Mouse (Mus musculus) activated CD4-positive, CD25-positive, alpha-beta regulatory T cell, adult 4 months (primary cell): ENCODE results near the gene Snrk. TPM values are rescaled to one million over a fixed set of nuclear protein-coding genes. Genes with fewer than 3 reads are reported as not detected.
"Not testable (repeated sequence)": the region's sequence is repeated elsewhere in the genome, so short reads cannot be mapped to it uniquely, and the experiment has no call there.

Experiments used
- ATAC-seq: one replicate; pipeline ENCODE4 v1.8.0; 2017
- polyA plus RNA-seq, 2 experiments: library from polyadenylated mRNA; unstranded; fragments of 100-300 nt; shearing (Covaris generic); gene quantifications; one replicate each; pipeline ENCODE4 v1.2.1; 2017

Snrk gene
- polyA plus RNA-seq, 2 experiments from 2014 or later = 23.1 to 25.9 TPM

DNA sequence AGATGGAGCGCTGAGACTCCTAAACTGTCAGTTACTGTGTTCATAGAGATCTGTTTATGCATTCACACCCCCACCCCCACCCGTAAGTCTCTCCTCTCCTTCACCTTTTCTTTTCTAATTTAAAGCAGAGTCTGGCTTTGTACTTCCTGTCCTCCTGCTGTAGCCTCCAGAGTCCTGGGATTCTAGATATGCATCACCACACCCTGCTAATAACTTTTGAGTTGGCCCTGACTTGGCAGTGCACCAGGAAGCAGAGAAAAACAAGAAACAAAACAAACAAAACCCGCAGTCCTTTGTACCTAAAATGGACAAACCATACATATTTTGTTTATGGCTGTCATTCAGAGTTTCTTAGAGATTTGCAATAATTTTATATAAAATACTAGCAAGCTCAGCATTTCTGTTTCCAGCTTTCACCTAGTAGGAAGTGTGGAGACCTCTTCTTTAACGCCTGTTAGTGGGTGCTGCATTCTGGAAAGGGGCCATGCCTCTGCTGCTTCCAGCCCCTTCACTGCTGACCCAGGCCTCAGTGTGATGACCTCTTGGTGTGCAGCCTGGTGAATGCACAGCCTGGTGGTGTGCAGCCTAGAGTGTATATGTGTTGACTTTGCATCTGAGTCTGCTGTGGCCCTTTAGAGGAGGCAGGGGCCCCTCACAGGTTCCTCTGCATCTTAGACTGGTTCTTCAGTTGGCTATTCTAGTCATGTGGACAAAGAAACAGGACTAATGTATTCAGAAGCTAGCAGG is 29.2 kb downstream of the Snrk start:
- ATAC-seq = no peak

DNA sequence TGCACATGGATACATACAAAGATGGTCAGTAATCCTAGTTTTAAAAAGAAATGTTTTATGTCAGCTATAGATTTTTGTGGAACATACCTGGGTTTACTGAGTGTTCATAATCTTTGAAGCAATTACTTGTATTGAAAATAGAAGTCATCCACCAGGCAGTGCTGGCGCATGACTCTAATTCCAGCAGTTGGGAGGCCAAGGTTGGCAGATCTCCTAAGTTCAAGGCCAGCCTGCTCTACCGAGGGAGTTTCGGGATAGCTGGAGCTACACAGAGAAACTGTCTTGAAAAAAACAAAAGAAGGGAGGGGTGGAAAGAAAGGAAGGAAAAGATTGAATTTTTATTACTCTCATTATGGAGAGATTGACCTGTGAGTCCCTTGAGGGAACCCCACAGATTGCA is 31.3 kb downstream of the Snrk start:
- no peak for ATAC-seq

DNA sequence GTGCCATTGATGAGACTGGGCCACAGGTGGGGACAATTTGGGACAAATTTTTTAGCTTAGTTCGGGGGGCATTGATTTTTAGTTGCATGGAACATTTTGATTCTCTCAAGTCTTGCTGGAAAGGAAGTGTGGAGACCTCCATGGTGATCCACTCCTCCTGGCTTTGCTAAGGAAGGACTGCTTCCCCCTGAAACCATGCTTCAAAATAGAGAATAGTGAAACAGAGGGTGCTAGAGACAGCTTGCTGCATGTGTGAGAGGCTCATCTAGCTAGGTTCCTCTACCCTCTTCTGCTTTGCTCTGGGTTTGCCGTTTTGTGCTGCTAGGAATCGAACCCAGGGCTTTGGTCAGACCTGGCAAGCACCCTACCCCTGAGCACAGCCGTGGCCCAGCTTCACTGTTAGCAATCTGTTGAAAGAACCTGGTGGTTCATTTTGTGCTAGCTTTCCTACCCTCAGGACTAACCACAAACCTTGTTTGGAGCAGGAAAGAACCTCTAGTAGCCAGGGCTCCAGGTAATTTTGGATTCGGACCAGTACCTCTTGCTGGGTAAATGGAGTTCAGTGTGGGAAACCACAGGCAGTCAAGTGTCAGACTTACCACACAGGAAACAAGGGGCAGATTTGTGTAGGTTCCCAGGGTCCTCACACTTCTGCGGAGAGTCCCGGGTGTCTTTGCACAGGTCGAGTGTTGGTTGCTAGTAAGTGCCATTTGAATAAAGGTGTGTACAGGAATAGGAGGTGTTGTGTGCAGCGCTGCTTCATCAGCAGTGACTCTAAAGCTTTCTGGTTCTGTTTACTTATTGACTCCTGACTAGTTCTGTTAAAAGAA is 33.1 kb downstream of the Snrk start:
- peak; percentile 90 for ATAC-seq

DNA sequence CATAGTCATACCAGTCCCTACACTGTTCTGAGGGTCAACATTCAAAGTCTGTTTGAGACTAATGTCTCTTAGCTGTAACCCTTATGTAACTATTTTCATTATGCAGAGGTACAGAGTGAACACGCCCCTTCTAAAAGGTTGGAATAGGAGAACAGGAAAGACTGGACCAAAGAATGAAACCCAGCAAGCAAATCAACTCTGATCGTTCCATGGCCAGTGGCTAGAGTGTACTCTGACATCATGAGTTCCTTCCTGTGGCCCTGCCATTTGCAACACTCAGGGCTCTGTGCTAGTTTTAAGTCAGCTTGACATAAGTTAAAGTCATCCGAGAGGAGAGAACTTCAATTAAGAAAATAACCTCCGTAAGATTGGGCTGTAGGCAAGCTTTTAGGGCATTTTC is 35.0 kb downstream of the Snrk start:
- ATAC-seq = no peak

DNA sequence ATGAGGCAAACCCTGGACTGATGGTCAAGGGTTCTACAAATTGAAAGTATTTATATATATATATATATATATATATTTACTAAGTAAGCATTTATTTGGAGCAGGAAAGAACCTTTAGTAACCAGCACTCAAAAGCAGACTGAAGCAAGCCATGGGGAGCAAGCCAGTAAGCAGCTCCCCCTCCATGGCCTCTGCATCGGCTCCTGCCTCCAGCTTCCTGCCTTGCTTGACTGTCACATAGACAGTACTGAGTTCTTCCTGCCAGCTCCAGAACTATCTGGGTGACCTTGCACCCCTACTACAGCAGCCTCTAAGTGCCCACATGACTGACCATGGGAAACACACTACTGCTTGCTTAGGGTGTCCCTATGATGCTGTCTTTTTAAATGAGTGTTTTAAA is 35.4 kb downstream of the Snrk start:
- ATAC-seq = no peak

DNA sequence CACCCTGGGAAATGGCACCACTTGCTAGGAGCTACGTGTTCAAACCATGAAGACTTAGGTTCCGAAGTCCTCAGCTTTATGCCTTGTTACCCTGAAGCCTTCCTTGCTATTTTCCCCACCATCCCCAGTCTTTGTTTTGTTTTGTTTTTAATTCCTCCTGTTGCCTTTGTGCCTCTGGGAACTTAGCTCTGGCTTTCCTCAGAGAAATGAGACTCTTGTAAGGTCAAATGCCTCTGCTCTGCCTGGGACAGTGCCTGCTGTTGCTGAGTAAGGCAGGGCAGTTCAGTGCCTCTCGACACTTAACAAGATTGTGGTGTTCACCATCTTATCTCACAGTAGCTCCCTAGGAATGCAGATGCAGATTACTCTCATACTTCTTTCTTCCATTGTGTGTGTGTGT is 36.4 kb downstream of the Snrk start:
- ATAC-seq = no peak

DNA sequence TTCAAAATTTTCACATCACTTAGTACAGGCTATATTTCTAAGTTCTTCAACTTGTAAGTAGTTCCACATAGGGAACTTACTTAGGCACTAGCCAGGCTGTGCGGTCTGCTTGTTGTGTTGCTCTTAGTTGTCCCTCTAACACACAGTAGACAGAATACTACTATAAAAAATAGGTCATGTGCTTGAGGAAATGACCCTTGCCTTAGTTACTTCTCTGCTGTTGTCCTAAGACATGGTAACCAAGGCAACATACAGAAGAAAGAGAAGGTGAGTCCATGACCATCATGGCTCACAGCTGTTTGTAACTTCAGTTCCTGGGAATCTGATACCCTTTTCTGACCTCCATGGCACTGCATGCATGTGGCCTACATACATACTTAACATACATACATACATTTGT is 38.1 kb downstream of the Snrk start:
- no peak for ATAC-seq

DNA sequence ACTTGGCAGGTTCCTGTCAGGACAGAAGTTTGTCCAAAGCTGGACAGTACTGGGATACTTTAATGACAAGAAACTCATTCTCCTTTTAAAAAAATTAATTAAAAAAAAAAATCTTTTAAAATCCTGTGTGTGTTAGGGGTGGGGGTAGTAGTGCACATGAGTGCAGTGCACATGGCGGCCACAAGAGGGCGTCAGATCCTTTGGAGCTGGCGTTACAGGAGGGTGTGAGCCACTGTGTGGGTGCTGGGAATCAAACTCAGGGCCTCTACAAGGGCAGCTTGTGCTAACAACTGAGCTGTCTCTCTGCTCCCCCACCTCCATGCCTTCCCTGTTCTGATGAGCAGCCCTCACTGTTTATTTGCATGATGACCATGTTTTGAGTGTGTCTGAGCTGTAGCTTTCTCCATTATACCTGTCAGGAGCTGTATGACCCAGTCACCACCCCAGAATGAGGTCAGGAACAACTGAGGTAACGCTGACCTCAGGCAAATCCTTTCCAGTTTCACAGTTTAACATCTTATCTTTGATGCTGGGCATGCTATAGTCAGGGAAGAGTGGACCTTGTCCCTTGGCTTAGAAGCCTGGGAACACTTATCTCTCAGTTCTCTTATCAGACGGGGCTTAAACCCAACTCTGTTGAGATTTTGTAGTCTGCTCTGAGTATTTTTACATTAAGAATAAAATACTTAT is 39.5 kb downstream of the Snrk start:
- ATAC-seq = no peak

DNA sequence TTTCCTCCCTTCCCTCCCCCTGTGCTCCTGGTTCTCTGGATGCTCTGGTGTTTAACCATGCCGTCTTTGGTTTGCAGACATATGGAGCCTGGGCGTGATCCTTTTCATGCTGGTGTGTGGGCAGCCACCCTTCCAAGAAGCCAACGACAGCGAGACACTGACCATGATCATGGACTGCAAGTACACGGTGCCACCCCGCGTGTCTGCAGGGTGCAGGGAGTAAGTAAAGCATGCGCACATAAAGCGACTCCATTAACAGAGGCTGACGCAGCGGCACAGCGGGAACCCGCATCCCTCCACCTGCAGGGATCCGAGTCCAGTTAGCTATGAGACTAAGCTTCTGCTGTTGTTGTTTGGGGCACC is 40.0 kb downstream of the Snrk start:
- no peak for ATAC-seq

DNA sequence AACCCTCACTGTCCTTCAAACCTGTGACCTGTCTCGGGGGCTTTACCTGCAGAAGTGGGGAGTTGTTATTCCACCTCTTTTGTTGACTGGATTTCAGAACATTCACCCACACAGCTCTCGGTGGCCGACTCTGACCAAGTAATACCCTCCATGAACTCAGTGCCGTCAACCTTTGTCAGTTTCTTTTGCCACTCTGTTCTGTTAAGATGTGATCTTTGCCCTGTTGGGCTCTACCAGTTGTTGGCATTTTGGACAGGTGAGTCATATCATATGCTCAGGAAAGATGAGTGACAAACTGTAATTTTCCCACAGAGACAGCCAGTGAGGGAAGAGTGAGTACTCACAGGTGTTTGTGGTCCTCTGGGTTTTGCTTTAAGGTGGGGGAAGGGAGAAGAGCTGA is 47.5 kb downstream of the Snrk start:
- no peak for ATAC-seq

DNA sequence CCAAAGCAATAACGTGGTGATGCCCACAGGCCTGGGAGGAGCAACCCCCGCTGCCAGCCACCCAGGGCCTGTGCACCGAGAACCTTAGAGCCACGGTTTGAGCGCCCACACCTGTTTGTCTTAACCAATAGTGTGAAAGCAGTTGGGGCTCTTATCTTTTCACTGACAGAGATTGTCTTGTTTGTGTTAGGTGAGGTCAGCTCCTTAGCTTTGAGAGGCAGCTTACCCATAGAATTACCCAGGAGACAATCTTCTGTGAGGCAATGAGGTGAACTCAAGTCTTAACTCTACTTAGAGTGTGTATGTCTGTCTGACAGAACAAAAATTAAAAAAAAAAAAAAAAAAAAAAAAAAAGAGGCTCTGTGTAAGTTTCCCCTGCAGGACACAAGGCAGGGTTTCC is 50.7 kb downstream of the Snrk start:
- ATAC-seq = not testable (repeated sequence)

DNA sequence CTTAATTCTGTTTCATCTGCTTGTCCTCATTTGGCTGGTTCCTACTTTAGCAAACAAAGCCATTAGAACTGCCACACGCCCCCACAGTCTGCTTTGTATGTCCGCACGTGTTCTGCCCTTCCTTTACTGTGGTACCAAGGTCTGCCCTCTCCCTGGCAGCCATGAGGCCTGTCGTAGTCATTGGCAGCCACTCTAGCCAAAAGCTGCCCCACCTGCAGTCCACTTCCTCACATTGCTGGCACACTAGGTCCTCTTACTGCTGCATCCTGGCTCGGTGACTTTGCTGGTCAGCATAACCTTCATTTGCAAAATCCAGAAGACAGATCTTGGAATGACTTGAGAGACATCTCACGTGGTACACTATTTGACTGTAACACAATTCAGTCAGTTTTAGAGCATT is 52.8 kb downstream of the Snrk start:
- no peak for ATAC-seq

DNA sequence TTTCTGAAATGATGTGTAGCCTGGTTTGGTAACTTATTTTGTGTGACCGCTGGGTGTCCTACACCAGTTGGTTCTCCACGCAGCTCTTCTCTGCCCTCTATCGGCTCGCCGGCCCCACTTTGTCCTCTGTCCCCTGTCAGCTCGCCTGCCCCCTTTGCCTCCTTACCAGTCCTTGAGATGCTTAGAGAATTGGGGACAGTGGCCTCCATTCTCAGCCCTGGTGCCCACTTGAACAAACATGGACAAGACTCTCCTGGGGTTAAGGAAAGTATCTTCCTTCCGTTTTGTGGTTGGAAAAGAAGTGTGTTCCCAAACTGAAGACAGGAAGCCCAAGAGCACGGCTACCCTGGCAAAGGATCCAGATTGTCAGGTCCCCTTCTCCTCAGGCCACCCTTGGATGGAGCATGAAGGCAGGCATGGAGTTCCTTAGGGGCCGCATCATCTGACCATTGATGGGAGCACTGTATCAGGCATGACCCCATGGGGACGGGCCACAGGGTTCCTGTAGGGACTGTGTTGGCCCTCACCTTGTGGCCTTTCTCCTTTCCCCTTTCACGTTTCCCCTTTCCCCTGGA is 55.6 kb downstream of the Snrk start:
- ATAC-seq = no peak

DNA sequence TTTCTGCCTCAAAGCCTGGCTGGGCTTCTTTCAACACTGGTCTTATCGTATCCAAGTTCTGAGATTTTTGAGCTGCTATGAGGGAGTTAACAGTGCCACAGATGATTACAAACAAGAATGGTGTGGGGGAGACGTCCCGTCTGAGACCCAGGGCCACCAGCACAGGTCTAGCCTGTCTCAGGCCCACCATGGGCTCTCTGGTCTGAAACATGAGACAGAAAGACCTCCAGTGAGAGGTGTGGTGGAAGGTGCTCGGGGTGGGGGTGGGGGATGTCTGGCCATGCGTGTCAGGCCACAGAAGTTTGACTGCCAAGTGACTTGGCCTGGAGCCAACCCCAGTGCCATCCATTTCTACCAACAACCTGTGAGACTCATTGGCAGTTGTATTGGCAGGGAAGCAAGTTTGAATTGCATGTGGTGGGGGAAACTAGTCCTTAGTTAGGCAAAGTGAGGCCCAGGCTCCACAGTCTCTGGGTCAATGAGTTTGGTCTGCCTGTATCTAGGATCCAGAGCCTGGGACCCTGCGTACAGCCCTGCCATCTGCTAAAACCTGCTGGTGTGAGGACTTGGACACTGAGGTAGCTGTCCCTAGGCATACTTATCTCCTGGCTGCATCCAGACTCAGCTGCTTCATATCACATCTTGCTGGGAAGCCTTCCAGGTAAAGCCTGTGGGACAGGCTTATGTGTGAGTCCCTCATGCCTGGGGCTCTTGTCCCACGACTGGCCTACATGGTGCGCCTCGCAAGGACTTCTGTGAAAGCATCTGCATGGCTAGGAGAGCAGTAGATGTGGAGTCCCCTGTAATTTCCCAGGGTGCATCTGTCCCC is 56.6 kb downstream of the Snrk start:
- ATAC-seq = no peak

DNA sequence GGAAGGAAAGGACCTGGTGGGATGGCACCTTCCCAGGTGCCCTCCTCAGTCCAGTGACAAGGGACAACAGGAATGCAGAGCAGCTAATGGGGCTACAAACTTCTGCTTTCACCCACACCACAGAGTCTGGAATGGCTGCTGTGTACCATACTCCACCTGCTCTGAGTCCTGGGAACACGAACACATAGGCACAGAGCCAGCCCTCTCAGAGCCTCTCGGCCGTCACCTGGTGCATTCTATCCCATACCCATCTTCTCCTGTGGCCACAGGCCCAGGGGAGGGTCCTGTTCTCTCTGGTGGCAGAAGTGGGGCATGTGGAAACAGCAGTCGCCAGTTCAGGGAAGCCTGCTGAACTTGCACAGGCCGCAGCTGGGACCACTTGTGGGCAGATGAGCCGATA is 57.7 kb downstream of the Snrk start:
- ATAC-seq = no peak

DNA sequence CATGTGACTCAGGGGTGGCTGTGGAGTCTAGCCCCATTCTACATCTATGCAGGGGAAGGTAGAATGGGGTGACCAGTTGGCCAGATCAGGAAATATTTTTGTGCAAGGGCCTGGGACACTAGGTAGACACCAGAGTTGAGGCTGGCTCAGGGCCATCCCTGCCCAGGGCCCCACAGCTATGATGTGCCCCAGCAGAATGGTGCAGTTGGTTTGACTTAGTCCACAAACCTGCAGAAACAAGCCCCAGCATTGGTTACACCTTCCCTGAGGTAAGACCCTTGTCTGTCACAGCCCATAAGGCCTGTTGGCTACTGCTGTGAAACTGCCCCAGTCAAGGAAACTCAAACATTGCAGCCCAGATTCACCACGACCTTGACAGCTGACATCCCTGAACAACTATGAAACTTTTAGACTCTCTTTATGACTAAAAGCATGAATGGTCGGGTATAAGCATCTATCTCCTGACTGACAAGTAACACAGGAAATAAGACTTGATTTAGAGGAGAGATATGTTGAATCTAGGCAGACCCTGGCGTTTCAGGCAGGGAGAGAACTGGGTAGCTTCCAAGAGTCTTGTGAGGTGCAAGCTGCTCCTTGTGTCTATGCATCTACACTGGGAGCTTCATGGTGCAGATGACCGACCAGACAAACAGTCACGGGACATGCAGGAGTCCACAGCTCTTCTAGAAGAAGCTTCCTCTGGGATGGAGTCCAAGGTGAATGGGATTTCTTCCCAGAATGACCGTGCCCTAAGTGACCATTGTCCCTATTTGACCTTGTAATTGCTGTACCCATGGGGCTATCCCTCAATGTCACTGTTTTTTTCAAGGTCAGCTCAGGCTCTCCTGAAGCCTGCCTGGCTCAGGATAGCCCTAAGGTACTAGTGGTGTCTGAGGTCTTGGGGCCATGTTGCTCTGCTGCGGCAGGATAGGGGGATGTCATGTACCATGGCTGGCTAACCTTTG is 60.5 kb downstream of the Snrk start:
- ATAC-seq = peak; percentile 48

DNA sequence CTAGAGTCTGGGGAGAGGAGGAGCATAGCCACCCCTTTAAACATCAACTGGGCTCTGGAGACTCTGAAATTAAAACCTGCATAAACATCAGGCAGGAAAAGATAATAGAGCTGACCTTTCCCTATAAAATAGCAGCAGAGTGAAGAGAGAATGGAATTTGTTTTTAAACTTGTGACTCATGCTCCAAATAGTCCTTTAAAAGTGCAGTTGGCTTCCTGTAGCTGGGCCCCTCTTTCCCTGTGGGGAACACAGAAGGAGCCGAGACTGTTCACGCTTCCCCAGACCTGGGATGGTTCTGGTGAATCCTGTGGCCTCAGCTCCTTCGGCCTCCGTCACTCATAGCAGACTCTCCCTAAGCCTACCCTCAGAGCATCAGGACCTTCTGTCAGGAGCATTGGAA is 61.4 kb downstream of the Snrk start:
- no peak for ATAC-seq

DNA sequence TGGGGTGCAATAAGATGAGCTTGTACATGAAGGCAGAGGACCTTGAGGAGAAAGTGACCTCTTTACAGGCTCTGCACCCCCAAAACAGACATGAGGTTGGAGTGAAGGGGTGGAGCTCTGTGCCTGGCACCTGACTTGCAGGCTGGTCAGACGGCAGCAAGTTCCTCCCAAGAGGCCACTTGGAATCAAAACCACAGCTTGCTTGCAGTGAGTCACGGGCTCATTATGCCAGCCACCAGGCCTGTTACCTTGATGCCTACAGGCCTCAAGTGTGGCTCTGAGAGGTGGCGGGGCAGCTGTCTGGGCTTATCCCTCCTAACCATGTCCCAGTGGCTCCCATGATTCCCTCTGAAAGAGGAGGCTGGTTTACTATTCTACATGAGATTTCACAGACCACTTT is 63.0 kb downstream of the Snrk start:
- no peak for ATAC-seq

DNA sequence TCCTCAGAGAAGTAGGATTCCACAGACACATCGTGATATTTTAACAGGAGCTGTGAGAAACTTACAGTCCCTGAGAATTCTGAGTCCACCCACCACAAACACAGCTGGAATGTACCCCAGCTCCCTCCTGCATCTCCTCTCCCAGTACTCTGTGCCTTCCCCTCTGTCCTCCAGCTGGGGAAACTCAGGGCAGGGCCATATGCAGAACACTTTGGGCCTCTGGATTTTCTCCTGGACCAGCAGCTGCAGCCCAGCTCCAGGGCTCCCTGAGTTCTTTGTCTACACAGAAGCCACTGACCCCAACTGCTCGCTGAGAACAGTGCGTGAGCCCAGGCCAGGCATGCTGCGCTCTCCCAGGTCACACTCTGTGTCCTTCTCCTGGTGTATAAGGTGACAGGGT is 66.0 kb downstream of the Snrk start:
- ATAC-seq = no peak

DNA sequence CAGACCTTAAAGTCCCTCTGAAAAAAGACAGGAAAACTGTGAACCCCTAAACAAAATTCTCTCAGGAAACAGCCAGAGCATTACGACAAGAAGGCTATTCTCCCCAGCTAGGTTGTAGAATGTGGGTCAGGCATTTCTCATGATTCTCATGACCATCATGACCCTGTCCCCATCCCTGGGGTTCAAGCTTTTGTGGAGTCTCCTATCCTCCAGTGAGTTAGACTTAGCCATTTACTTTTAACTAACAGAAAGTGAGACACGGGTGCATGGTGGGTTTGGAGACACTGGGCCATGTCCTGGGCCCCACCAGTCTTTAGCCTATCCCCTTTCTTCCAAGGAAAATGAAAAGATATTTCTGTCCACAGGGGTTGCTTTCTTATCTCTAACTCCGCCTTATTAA is 67.3 kb downstream of the Snrk start:
- ATAC-seq = no peak

DNA sequence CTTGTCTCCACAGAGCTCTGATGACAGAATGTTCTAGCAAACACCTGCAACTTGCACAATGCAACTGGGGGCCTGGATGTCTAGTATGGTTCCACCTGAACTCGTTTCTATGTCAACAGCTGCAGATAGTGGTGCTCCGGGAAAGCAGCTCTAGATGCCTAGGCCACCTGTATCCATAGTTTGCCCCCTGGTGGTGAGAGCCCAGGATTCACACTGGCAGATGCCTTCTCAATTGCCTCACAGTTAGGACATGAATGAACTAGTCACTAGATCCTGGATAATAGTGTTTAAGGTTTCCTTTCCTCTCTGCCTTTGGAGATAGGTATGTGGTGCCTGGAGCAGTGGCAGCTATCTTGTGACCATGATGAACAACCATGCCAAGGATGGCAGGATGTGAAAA is 68.0 kb downstream of the Snrk start:
- ATAC-seq = no peak
